Mouse (Mus musculus) CH12.LX (cell line): ENCODE data around the gene Vmn1r4. TPM values are rescaled to one million over a fixed set of nuclear protein-coding genes. Genes with fewer than 3 reads are reported as not detected.

ENCODE experiments used
- DNase-seq: peaks from one replicate; pipeline ENCODE4 v3.0.0-alpha.2; 2013; ENCODE audit errors: extremely low read depth
- H3K27ac ChIP-seq: 2 replicates; pipeline ENCODE4 v1.5.1; 2012; ENCODE audit warnings: low read depth, mild to moderate bottlenecking, control low read depth, moderate library complexity; ENCODE audit not compliant: insufficient read depth
- H3K27me3 ChIP-seq: replicated peaks from 2 replicates; pipeline ENCODE3; 2012; ENCODE audit warnings: inconsistent platforms
- H3K36me3 ChIP-seq, 2 experiments: replicated peaks in 1 of 2; 2 replicates each; pipeline versions ENCODE3 to v1.6.1; 2012; ENCODE audit warnings: inconsistent platforms in 1 of 2, low read length in 1 of 2, mild to moderate bottlenecking in 1 of 2, mixed read lengths in 1 of 2, moderate library complexity in 1 of 2; ENCODE audit not compliant: control insufficient read depth in 1 of 2, insufficient read depth in 1 of 2
- H3K4me1 ChIP-seq, 2 experiments: 2 replicates each; pipeline ENCODE4 v1.6.1; 2012; ENCODE audit warnings: inconsistent platforms in 1 of 2, moderate library complexity in 1 of 2; ENCODE audit not compliant: insufficient read depth in 2 of 2, control insufficient read depth in 1 of 2
- H3K4me2 ChIP-seq: 2 replicates; pipeline ENCODE4 v1.6.1; 2012; ENCODE audit warnings: low read depth, mild to moderate bottlenecking, control low read depth; ENCODE audit not compliant: poor library complexity, insufficient read depth, severe bottlenecking
- H3K4me3 ChIP-seq, 3 experiments: fragments of 150-350 bp in 1 of 3; sonication (generic) in 1 of 3; replicated peaks in 1 of 3; 2 replicates each; pipeline versions ENCODE3 to v1.5.1; 2011 to 2012; ENCODE audit warnings: low read depth in 2 of 3, low read length in 2 of 3, mild to moderate bottlenecking in 2 of 3, moderate library complexity in 2 of 3, control low read depth in 1 of 3, improper control_type of control experiment in 1 of 3, inconsistent platforms in 1 of 3, mixed read lengths in 1 of 3; ENCODE audit not compliant: poor library complexity in 1 of 3
- H3K79me2 ChIP-seq: replicated peaks from 2 replicates; pipeline ENCODE4 v1.6.1; 2012; ENCODE audit warnings: mild to moderate bottlenecking, moderate library complexity; ENCODE audit not compliant: control insufficient read depth, poor library complexity, insufficient read depth, severe bottlenecking; ENCODE audit errors: extremely low read depth
- H3K9ac ChIP-seq: 2 replicates; pipeline ENCODE4 v1.6.1; 2012; ENCODE audit warnings: low read depth, mild to moderate bottlenecking, control low read depth, moderate library complexity; ENCODE audit not compliant: insufficient read depth
- H3K9me3 ChIP-seq: replicated peaks from 2 replicates; pipeline ENCODE3; 2012; ENCODE audit warnings: low read length, inconsistent platforms, mixed read lengths
- CHD1 ChIP-seq: IDR thresholded peaks from 2 replicates; pipeline ENCODE4 v1.6.1; 2012; ENCODE audit warnings: low read depth, low read length, improper control_type of control experiment, inconsistent platforms
- CHD2 ChIP-seq: IDR thresholded peaks from 2 replicates; pipeline ENCODE4 v1.6.1; 2011; ENCODE audit warnings: low read length, improper control_type of control experiment
- CTCF ChIP-seq, 2 experiments: IDR thresholded peaks in 1 of 2; conservative IDR thresholded peaks in 1 of 2; 2 replicates each; pipeline ENCODE4 v1.5.1; 2011 to 2012; ENCODE audit warnings: low read depth in 2 of 2, low read length in 2 of 2, improper control_type of control experiment in 1 of 2, inconsistent platforms in 1 of 2, mild to moderate bottlenecking in 1 of 2, moderate library complexity in 1 of 2
- E2F4 ChIP-seq: IDR thresholded peaks from 2 replicates; pipeline ENCODE4 v1.6.1; 2011; ENCODE audit warnings: low read depth, low read length, improper control_type of control experiment; ENCODE audit not compliant: insufficient replicate concordance
- EP300 ChIP-seq: IDR thresholded peaks from 2 replicates; pipeline ENCODE4 v1.6.1; 2011; ENCODE audit warnings: low read length, improper control_type of control experiment
- IRF4 ChIP-seq: IDR thresholded peaks from 2 replicates; pipeline ENCODE4 v1.6.1; 2014; ENCODE audit warnings: low read depth, mild to moderate bottlenecking, inconsistent platforms, low read length, improper control_type of control experiment
- JUN ChIP-seq: IDR thresholded peaks from 2 replicates; pipeline ENCODE4 v1.6.1; 2011; ENCODE audit warnings: low read depth, mild to moderate bottlenecking, low read length, improper control_type of control experiment, moderate library complexity; ENCODE audit not compliant: insufficient read depth
- JUND ChIP-seq: conservative IDR thresholded peaks from 2 replicates; pipeline ENCODE4 v1.6.1; 2011; ENCODE audit warnings: low read depth, low read length, improper control_type of control experiment
- KAT2A ChIP-seq: IDR thresholded peaks from 2 replicates; pipeline ENCODE4 v1.6.1; 2012; ENCODE audit warnings: low read length, improper control_type of control experiment, inconsistent platforms; ENCODE audit not compliant: insufficient replicate concordance
- MAFK ChIP-seq: IDR thresholded peaks from 2 replicates; pipeline ENCODE4 v1.6.1; 2011; ENCODE audit warnings: low read length, improper control_type of control experiment; ENCODE audit not compliant: insufficient replicate concordance
- MAX ChIP-seq: IDR thresholded peaks from 2 replicates; pipeline ENCODE4 v1.6.1; 2011; ENCODE audit warnings: low read length, improper control_type of control experiment
- MAZ ChIP-seq: IDR thresholded peaks from 2 replicates; pipeline ENCODE4 v1.6.1; 2012; ENCODE audit warnings: low read depth, mild to moderate bottlenecking, inconsistent platforms, low read length, improper control_type of control experiment, moderate library complexity
- MEF2A ChIP-seq: IDR thresholded peaks from 2 replicates; pipeline ENCODE4 v1.6.1; 2014; ENCODE audit warnings: low read depth, mild to moderate bottlenecking, inconsistent platforms, low read length, improper control_type of control experiment, borderline replicate concordance
- MXI1 ChIP-seq: IDR thresholded peaks from 2 replicates; pipeline ENCODE4 v1.6.1; 2011; ENCODE audit warnings: mild to moderate bottlenecking, low read depth, low read length, improper control_type of control experiment
- MYC ChIP-seq: IDR thresholded peaks from 2 replicates; pipeline ENCODE4 v1.6.1; 2011; ENCODE audit warnings: low read depth, mild to moderate bottlenecking, improper control_type of control experiment, low read length
- PAX5 ChIP-seq: IDR thresholded peaks from 2 replicates; pipeline ENCODE4 v1.6.1; 2012; ENCODE audit warnings: low read length, inconsistent platforms, mixed read lengths
- POLR2A ChIP-seq: IDR thresholded peaks from 2 replicates; pipeline ENCODE4 v1.6.1; 2011; ENCODE audit warnings: low read depth, mild to moderate bottlenecking, improper control_type of control experiment, low read length
- POLR2AphosphoS2 ChIP-seq: IDR thresholded peaks from 2 replicates; pipeline ENCODE4 v1.6.1; 2011; ENCODE audit warnings: low read depth, low read length, improper control_type of control experiment
- RAD21 ChIP-seq: IDR thresholded peaks from 2 replicates; pipeline ENCODE4 v1.6.1; 2011; ENCODE audit warnings: low read depth, mild to moderate bottlenecking, low read length, improper control_type of control experiment, moderate library complexity
- RCOR1 ChIP-seq: conservative IDR thresholded peaks from 2 replicates; pipeline ENCODE4 v1.6.1; 2012; ENCODE audit warnings: low read depth, mild to moderate bottlenecking, inconsistent platforms, low read length, improper control_type of control experiment
- SIN3A ChIP-seq: IDR thresholded peaks from 2 replicates; pipeline ENCODE4 v1.6.1; 2012; ENCODE audit warnings: low read length, improper control_type of control experiment, inconsistent platforms
- SMC3 ChIP-seq: IDR thresholded peaks from 2 replicates; pipeline ENCODE4 v1.6.1; 2011; ENCODE audit warnings: low read depth, low read length, improper control_type of control experiment
- TBP ChIP-seq: conservative IDR thresholded peaks from 2 replicates; pipeline ENCODE4 v1.6.1; 2011; ENCODE audit warnings: low read depth, low read length, improper control_type of control experiment
- TCF12 ChIP-seq: IDR thresholded peaks from 2 replicates; pipeline ENCODE4 v1.6.1; 2014; ENCODE audit warnings: low read depth, mild to moderate bottlenecking, inconsistent platforms, low read length, improper control_type of control experiment
- ZC3H11A ChIP-seq: IDR thresholded peaks from 2 replicates; pipeline ENCODE4 v1.6.1; 2012; ENCODE audit warnings: low read depth, mild to moderate bottlenecking, inconsistent platforms, low read length, improper control_type of control experiment
- ZKSCAN1 ChIP-seq: IDR thresholded peaks from 2 replicates; pipeline ENCODE4 v1.6.1; 2012; ENCODE audit warnings: low read depth, inconsistent platforms, low read length, improper control_type of control experiment, borderline replicate concordance
- ZMIZ1 ChIP-seq: IDR thresholded peaks from 2 replicates; pipeline ENCODE4 v1.6.1; 2012; ENCODE audit warnings: low read depth, mild to moderate bottlenecking, inconsistent platforms, low read length, improper control_type of control experiment
- ZNF384 ChIP-seq: IDR thresholded peaks from 2 replicates; pipeline ENCODE4 v1.6.1; 2012; ENCODE audit warnings: low read depth, low read length, improper control_type of control experiment, inconsistent platforms
- dilution Hi-C: fragments of 300-500 bp; cut with MboI; formaldehyde crosslinking; loops from 2 replicates; pipeline ENCODE4 v1.14.3; 2020; ENCODE audit warnings: low sequenced_read_pairs; ENCODE audit not compliant: extremely low pct_unique_long_range_greater_than_20kb, extremely low pct_ligation_motif_present
- in situ Hi-C: fragments of 300-500 bp; cut with MboI; formaldehyde crosslinking; loops from 3 replicates; pipeline ENCODE4 v1.14.3; 2019; ENCODE audit warnings: low sequenced_read_pairs, low pct_ligation_motif_present, low pct_unique_long_range_greater_than_20kb, mixed read lengths
- polyA plus RNA-seq: library from polyadenylated mRNA; unstranded; fragments of >175 nt; gene quantifications from 2 replicates; pipeline ENCODE4 v1.2.1, GENCODE M21; 2012; ENCODE audit warnings: low read depth; ENCODE audit not compliant: insufficient read length
- total RNA-seq, 2 experiments: library from RNA; depleted of rRNA; stranded (reverse); fragments of 300-350 nt in 1 of 2; fragments of >200 nt in 1 of 2; gene quantifications; 2 replicates each; pipeline ENCODE4 v1.2.3; 2012 to 2014

Gene Vmn1r4
- total and polyA plus RNA-seq, 3 experiments, result 0.11 to 0.25 (median 0.11) TPM

DNA sequence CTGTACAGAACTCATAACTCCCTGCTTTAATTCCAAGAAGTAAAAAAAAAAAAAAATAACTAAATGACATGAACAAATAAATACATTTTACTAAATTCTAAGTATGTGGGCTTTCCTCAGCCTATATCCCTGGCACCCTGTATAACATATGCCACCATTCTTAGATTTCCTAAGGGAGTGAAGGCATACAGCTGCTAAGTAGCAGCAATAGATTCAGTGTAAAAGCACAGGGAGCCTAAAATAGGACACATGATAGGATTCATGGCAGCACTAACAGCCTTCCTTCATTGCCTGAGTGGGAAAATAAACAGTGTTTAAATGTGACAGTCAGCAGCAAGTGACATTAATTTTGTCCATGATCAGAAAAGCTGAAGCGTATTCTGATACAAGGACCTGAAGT lies 19.5 kb upstream of the Vmn1r4 start:
- dilution Hi-C loops, result no loop called here
- Histone ChIP-seq H3K4me2 (no peak overlapping the region), H3K4me1 (peaks cover 0 to 19% of the 10 kb centered on the region in 2 experiments; a peak in 2 of 4 replicates), H3K9me3 (no peaks in the 10 kb centered on the region), H3K27me3 (no peaks in the 10 kb centered on the region), H3K79me2 (peaks cover 9% of the 10 kb centered on the region; the same call in 1 of the 2 replicates), H3K4me3 (no peak overlapping the region), H3K27ac (no peak overlapping the region), H3K36me3 (peaks cover 0 to 3% of the 10 kb centered on the region in 2 experiments), H3K9ac (no peak overlapping the region)
- no peak for DNase-seq
- in situ Hi-C loops, result loop anchor here (10.0 kb wide), 1 partner anchor 100 kb away; no protein-coding TSS in a partner anchor
- TF ChIP-seq CTCF (conservative IDR thresholded peaks at IDR 0.05 in 1 of 2, IDR thresholded peaks at IDR 0.05 in 1 of 2; ENCODE audit: low read depth in 2 of 2, low read length in 2 of 2) (no peak), SIN3A (no peak), MXI1 (no peak), ZC3H11A (no peak), MYC (no peak), CHD2 (no peak), KAT2A (no peak), EP300 (no peak), POLR2AphosphoS2 (no peak), ZNF384 (no peak), JUN (no peak), MAX (no peak), RAD21 (no peak), IRF4 (no peak), TBP (no peak)
- TF ChIP-seq, all 38 proteins: peak for 0

DNA sequence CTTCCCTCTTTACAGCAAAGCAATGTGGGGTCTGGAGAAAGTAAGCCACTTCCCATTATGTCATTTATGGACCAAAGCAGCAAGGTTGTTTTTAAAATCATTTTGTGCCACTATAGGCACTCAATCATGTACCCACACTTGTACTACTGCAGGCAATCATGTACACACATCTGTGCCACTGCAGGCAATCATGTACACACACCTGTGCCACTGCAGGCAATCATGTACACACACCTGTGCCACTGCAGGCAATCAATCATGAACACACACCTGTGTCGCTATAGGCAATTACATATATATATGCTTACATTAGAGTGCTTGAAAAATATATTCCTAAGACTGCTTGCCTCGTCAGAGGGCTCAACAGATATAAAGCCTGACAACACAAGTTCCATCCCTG lies 18.8 kb upstream of the Vmn1r4 start:
- dilution Hi-C loops (no loop called here), in situ Hi-C loops (loop anchor here (10.0 kb wide), 1 partner anchor 100 kb away; no protein-coding TSS in a partner anchor)
- DNase-seq, result no peak
- H3K36me3 ChIP-seq, result peaks cover 0 to 3% of the 10 kb centered on the region in 2 experiments
- H3K79me2 ChIP-seq, result peaks cover 9% of the 10 kb centered on the region; the same call in 1 of the 2 replicates
- TF ChIP-seq POLR2A (no peak), E2F4 (no peak), MAFK (no peak), RAD21 (no peak), MXI1 (no peak), MEF2A (no peak), JUND (no peak), CHD2 (no peak), ZKSCAN1 (no peak), POLR2AphosphoS2 (no peak), PAX5 (no peak), CHD1 (no peak), TCF12 (no peak), MYC (no peak), ZMIZ1 (no peak), RCOR1 (no peak), MAZ (no peak), SMC3 (no peak), IRF4 (no peak)
- H3K9ac ChIP-seq, result no peak overlapping the region
- H3K4me2 ChIP-seq, result no peak overlapping the region
- H3K4me1 ChIP-seq, result peaks cover 0 to 13% of the 10 kb centered on the region in 2 experiments; a peak in 1 of 4 replicates
- no peak overlapping the region for H3K27ac ChIP-seq
- no peaks in the 10 kb centered on the region for H3K27me3 ChIP-seq
- H3K4me3 ChIP-seq, result no peak overlapping the region
- H3K9me3 ChIP-seq, result no peaks in the 10 kb centered on the region
